Mouse (Mus musculus) heart, embryonic 12.5 days (tissue): ENCODE results near the gene Fzd10. TPM values are rescaled to one million over a fixed set of nuclear protein-coding genes. Genes with fewer than 3 reads are reported as not detected.

Source experiments
- ATAC-seq: fragments of 200-750 bp; cut with Nextera tagmentation; 2 replicates; pipeline ENCODE4 v1.8.0; 2017; ENCODE audit warnings: moderate TSS enrichment, moderate library complexity; ENCODE audit not compliant: insufficient number of reproducible peaks, low FRiP score
- H3K27ac ChIP-seq: fragments of 300-500 bp; sonication (generic); 2 replicates; pipeline ENCODE4 v1.5.1; 2016; ENCODE audit warnings: mild to moderate bottlenecking, moderate library complexity; ENCODE audit not compliant: poor library complexity, severe bottlenecking
- H3K27me3 ChIP-seq: fragments of 300-500 bp; sonication (generic); replicated peaks from 2 replicates; pipeline ENCODE4 v1.6.1; 2016; ENCODE audit warnings: mild to moderate bottlenecking, moderate library complexity
- H3K36me3 ChIP-seq: fragments of 300-500 bp; sonication (generic); 2 replicates; pipeline ENCODE4 v1.6.1; 2016; ENCODE audit warnings: mild to moderate bottlenecking, moderate library complexity
- H3K4me1 ChIP-seq: fragments of 300-500 bp; sonication (generic); replicated peaks from 2 replicates; pipeline ENCODE4 v1.6.1; 2016; ENCODE audit warnings: mild to moderate bottlenecking
- H3K4me2 ChIP-seq: fragments of 300-500 bp; sonication (generic); 2 replicates; pipeline ENCODE4 v1.6.1; 2016; ENCODE audit warnings: mild to moderate bottlenecking, moderate library complexity
- H3K4me3 ChIP-seq: fragments of 300-500 bp; sonication (generic); 2 replicates; pipeline ENCODE4 v1.5.1; 2016; ENCODE audit warnings: mild to moderate bottlenecking
- H3K9ac ChIP-seq: fragments of 300-500 bp; sonication (generic); 2 replicates; pipeline ENCODE4 v1.6.1; 2016; ENCODE audit warnings: mild to moderate bottlenecking, moderate library complexity
- H3K9me3 ChIP-seq: fragments of 300-500 bp; sonication (generic); replicated peaks from 2 replicates; pipeline ENCODE4 v1.6.1; 2016; ENCODE audit warnings: mild to moderate bottlenecking, moderate library complexity
- WGBS: fragments of 180-500 bp; shearing (Covaris S2); methylation state at CpG from one replicate; pipeline ENCODE4 v1.1.7; 2016; 5-methylcytosine and 5-hydroxymethylcytosine counted together
- polyA plus RNA-seq: library from polyadenylated mRNA; unstranded; fragments of >200 nt; fragmentation: Nextera tagmentation; extraction: Ambion mirVana; gene quantifications from 2 replicates; pipeline ENCODE4 v1.2.1, GENCODE M21; 2016

Gene Fzd10
- polyA plus RNA-seq, 1 experiment from 2014 or later = 0.50 TPM

GRCm38 (mm10) chr5:128638716-128639115, 38.1 kb downstream of the Fzd10 start:
- H3K36me3 ChIP-seq = no peaks in the 10 kb centered on the region
- no peak overlapping the region for H3K4me3 ChIP-seq
- ATAC-seq = no peak
- H3K9me3 ChIP-seq = peaks cover 5% of the 10 kb centered on the region; the same call in 1 of the 2 replicates
- no peaks in the 10 kb centered on the region for H3K4me1 ChIP-seq
- no peak overlapping the region for H3K27ac ChIP-seq
- no peak overlapping the region for H3K9ac ChIP-seq
- H3K4me2 ChIP-seq = no peak overlapping the region
- H3K27me3 ChIP-seq = no peaks in the 10 kb centered on the region
- 53% methylated on average over 9 of the region's 9 CpGs for WGBS

- H3K36me3 ChIP-seq = no peaks in the 10 kb centered on the region
- H3K4me2 ChIP-seq = no peak overlapping the region
- H3K27ac ChIP-seq = no peak overlapping the region
- H3K9ac ChIP-seq = no peak overlapping the region
- no peak for ATAC-seq
- peaks cover 9% of the 10 kb centered on the region; the same call in 1 of the 2 replicates for H3K27me3 ChIP-seq
- H3K4me1 ChIP-seq = 0 out of 2 replicates have a peak, but pooled peaks cover 5% of the 10 kb centered on the region
- H3K9me3 ChIP-seq = no peaks in the 10 kb centered on the region
- H3K4me3 ChIP-seq = no peak overlapping the region
- WGBS = 80% methylated on average over 4 of the region's 4 CpGs
Measured at GRCm38 (mm10) chr5:128643065-128643464, 42.4 kb downstream of the Fzd10 start.

GRCm38 (mm10) chr5:128645720-128646119, 45.1 kb downstream of the Fzd10 start:
- 70% methylated on average over 8 of the region's 8 CpGs for WGBS
- Histone ChIP-seq H3K4me3 (no peak overlapping the region), H3K9ac (no peak overlapping the region), H3K9me3 (no peaks in the 10 kb centered on the region), H3K36me3 (no peaks in the 10 kb centered on the region), H3K4me1 (0 out of 2 replicates have a peak, but pooled peaks cover 9% of the 10 kb centered on the region), H3K27ac (no peak overlapping the region), H3K27me3 (peaks cover 12% of the 10 kb centered on the region; the same call in 1 of the 2 replicates), H3K4me2 (no peak overlapping the region)
- no peak for ATAC-seq

GRCm38 (mm10) chr5:128646286-128646685, 45.6 kb downstream of the Fzd10 start:
- Histone ChIP-seq H3K4me2 (no peak overlapping the region), H3K9me3 (no peaks in the 10 kb centered on the region), H3K27ac (no peak overlapping the region), H3K36me3 (no peaks in the 10 kb centered on the region), H3K27me3 (peaks cover 12% of the 10 kb centered on the region; the same call in 1 of the 2 replicates), H3K9ac (no peak overlapping the region), H3K4me1 (0 out of 2 replicates have a peak, but pooled peaks cover 9% of the 10 kb centered on the region), H3K4me3 (no peak overlapping the region)
- 80% methylated on average over 5 of the region's 5 CpGs for WGBS
- ATAC-seq = no peak

GRCm38 (mm10) chr5:128647221-128647730, 46.6 kb downstream of the Fzd10 start:
- 68% methylated on average over 10 of the region's 10 CpGs for WGBS
- ATAC-seq = no peak
- Histone ChIP-seq H3K9ac (no peak overlapping the region), H3K4me3 (no peak overlapping the region), H3K4me2 (no peak overlapping the region), H3K27ac (no peak overlapping the region), H3K4me1 (0 out of 2 replicates have a peak, but pooled peaks cover 9% of the 10 kb centered on the region), H3K9me3 (no peaks in the 10 kb centered on the region), H3K36me3 (no peaks in the 10 kb centered on the region), H3K27me3 (peaks cover 12% of the 10 kb centered on the region; the same call in 1 of the 2 replicates)

GRCm38 (mm10) chr5:128649336-128649897, 48.8 kb downstream of the Fzd10 start:
- ATAC-seq = no peak
- Histone ChIP-seq H3K27ac (no peak overlapping the region), H3K9me3 (0 out of 2 replicates have a peak, but pooled peaks cover 2% of the 10 kb centered on the region)

More at GRCm38 (mm10) chr5:128649336-128649897, 48.8 kb downstream of the Fzd10 start:
- no peak overlapping the region for H3K9ac ChIP-seq
- no peaks in the 10 kb centered on the region for H3K36me3 ChIP-seq
- no peak overlapping the region for H3K4me2 ChIP-seq
- H3K4me1 ChIP-seq = 0 out of 2 replicates have a peak, but pooled peaks cover 9% of the 10 kb centered on the region
- 72% methylated on average over 11 of the region's 11 CpGs for WGBS
- H3K27me3 ChIP-seq = peaks cover 12% of the 10 kb centered on the region; the same call in 1 of the 2 replicates
- H3K4me3 ChIP-seq = no peak overlapping the region

Other genes with a start within 250 kb of the Fzd10 start
- 0.32 TPM in 1 of 2 replicates, not detected in the other for gene Tmem132d, start 167.8 kb upstream of the Fzd10 start, polyA plus RNA-seq
- gene Piwil1, start 101.7 kb downstream of the Fzd10 start, polyA plus RNA-seq = not detected in 2 replicates